Mouse (Mus musculus) adrenal gland (tissue): ENCODE measurements around the gene Eln.

Source experiments
- intact Hi-C: fragments of 180-260 bp; cut with DNase I; formaldehyde crosslinking; loops from one replicate; pipeline ENCODE4 v1.15.1; 2025
- long read RNA-seq, 2 experiments: library from polyadenylated mRNA; unstranded; transcript quantifications; one replicate each; pipeline ENCODE4 v2.0.0; 2020; ENCODE audit warnings: borderline replicate concordance in 1 of 2; ENCODE audit not compliant: insufficient replicate concordance in 1 of 2

Gene Eln
- long read RNA-seq, experiment 1, partial matches to known transcripts, result 2 of 4 reads
- long read RNA-seq, experiment 1, other reads (novel, unspliced or antisense), result 1 of 4 reads
- long read RNA-seq, experiment 2, partial matches to known transcripts, result 2 of 2 reads
- long read RNA-seq, experiment 2, other reads (novel, unspliced or antisense), result 0 of 2 reads

DNA sequence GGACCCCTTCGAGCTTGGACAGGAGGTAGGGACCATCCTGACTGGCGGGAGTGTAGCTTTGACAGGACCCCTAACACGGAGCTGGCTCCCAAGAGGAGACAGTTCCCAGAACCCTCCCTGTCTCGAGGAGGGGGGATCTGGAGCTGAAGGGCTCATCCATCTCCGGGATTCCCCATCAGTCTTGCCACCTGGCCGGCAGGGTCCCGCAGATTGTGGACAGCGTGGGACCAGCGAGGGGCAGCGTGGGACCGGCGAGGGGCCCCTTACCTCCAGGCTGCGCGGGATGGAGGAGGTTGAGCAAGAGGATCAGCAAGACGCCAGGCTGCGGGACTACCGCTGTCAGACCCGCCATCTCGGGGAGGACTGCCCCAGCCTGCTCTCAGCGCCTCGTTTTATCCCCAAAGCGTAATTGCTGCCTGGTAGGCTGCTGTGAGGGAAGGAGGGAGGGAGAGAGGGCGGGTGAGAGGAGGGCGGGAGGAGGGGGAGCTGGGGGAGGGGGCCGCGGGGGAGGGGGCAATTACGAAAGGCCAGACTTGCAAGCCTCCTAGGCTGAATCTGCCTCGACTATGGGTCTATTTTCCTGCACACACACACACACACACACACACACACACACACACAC is at the start of gene Eln:
Gene Eln, minus strand, starts transcription at position 434 of the 622 bp plus-strand sequence.
- intact Hi-C loops, result no loop called here

- intact Hi-C loops, result no loop called here
These were observed 43.2 kb upstream of the Eln start for GRCm38 (mm10) chr5:134790080-134790995.

GRCm38 (mm10) chr5:134788237-134788636 is 41.1 kb upstream of the Eln start:
- intact Hi-C loops, result no loop called here

DNA sequence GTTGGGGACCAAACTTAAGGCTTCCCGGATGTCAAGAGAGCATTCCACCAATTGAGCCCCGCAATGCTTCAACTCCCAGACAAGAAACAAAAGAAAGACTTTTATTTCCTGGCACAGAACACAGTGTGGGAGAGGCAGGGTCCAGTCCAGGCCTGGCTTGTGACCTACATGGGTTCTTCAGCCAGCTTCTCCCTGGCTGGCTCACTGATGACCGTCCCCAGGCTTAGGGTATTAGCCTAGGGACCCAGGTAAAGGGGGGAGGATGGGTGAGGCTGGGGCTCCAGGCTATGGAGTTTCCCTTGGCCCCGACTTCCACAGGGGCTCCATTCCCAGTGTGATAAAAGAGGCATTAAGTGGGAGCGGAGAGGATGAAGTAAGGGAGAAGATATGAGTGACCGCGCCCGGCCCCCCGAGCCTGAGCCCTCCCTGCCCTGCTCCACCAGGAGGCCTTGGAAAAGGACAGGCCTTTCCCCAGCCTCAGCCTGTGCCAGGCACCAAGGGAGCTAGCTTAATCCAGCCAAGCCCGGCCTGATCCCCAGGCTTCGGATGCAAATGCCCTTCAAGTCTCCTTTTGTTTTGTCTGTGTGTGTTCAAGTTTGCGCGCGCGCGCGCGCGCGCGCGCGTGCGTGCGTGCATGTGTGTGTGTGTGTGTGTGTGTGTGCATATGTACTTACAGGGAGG is 38.7 kb upstream of the Eln start:
- intact Hi-C loops, result no loop called here

GRCm38 (mm10) chr5:134783794-134784193 is 36.7 kb upstream of the Eln start:
- intact Hi-C loops, result no loop called here

- intact Hi-C loops, result no loop called here
These were observed 33.8 kb upstream of the Eln start for GRCm38 (mm10) chr5:134780963-134781362.

GRCm38 (mm10) chr5:134780146-134780545 is 33.0 kb upstream of the Eln start:
- intact Hi-C loops, result no loop called here

DNA sequence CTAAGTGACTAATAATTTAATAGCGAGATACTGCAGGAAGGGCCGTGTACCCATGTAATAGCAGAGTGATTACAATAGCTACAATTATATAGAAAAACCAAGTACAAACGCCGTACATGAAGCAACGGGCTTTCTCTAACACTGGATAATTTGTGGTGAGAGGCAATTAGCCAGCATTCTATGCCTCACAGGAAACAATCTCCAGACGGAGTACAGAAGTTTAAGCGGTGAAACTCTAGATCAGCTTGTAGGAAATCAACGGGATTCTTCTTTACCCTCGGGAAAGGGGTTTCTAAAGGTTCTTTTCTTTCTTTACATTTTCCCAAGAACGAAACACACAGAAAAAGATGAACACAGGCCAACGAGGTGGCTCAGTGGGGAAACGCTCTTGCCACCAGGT is 29.4 kb upstream of the Eln start:
- intact Hi-C loops, result no loop called here

GRCm38 (mm10) chr5:134772522-134772921 is 25.4 kb upstream of the Eln start:
- intact Hi-C loops, result no loop called here

- intact Hi-C loops, result no loop called here
These were observed 24.6 kb upstream of the Eln start for GRCm38 (mm10) chr5:134771750-134772149.

GRCm38 (mm10) chr5:134769181-134769580 is 22.1 kb upstream of the Eln start:
- intact Hi-C loops, result no loop called here

DNA sequence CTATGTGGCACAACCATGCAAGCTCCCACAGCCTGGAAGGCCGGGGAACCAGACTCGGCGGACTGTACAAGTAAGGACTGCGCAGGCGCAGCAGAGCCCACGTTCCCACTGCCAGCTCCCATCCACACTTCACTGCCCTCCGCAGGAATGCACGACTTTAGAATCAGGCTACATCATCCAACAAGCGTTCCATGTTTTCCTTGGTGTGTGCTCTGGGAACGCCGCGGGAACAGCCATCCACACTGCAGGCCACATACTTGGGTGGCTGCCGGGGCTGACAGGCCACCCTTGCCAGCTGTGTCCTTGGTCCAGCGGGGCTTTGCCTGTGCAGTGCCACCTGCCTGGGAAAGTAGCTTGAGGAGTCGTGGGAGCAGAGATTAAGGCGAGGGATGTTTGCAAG is 18.3 kb upstream of the Eln start:
- intact Hi-C loops, result no loop called here

DNA sequence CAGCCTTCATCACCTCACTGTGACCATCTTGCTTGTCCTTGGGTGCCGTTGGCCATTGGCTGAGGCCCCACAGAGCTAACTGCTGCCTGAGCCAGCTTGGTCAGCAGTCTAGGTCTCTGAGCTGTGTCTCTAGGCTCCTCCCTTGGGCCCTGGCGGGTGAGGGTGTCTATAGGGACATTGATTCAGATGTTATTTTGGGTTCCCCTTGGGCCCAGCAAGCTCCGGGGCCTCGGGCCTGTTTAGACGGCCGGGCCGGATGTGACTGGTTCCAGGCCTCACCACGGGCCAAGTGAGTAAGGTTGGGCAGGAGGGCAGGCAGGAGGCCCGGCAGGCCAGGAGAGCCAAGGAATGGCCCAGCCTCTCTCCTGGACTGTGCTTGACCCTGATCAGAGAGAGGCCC is 16.2 kb upstream of the Eln start:
- intact Hi-C loops, result no loop called here

GRCm38 (mm10) chr5:134761409-134762124 is 14.4 kb upstream of the Eln start:
- intact Hi-C loops, result no loop called here

GRCm38 (mm10) chr5:134756031-134756430 is 8.9 kb upstream of the Eln start:
- intact Hi-C loops, result no loop called here

GRCm38 (mm10) chr5:134754096-134754495 is 7.0 kb upstream of the Eln start:
- intact Hi-C loops, result no loop called here

DNA sequence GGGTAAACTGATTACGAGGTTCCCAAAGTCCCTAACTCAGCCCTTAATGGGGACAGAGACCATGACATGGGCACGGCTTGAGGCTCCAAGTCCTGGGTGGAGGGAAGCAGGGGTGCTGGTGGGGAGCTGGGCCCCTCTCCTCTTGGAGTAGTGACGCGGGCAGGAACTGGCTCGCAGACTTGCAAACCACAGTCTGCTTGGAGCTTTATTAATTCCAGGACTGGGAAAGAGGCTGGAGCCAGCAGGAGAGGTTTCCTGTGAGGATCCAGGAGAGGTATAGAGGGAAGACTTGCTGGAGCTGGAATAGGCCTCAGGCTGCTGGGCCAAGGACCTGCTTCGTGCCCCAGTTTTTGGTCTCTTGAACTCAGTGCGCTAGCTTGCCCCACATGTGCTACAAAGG is 3.3 kb upstream of the Eln start:
- intact Hi-C loops, result no loop called here

GRCm38 (mm10) chr5:134747947-134748618 is 960 bp upstream of the Eln start:
- intact Hi-C loops, result loop anchor here (1.0 kb wide), 1 partner anchor 153 kb away; no protein-coding TSS in a partner anchor

- intact Hi-C loops, result no loop called here
These were observed 380 bp upstream of the Eln start for GRCm38 (mm10) chr5:134747512-134747893.

DNA sequence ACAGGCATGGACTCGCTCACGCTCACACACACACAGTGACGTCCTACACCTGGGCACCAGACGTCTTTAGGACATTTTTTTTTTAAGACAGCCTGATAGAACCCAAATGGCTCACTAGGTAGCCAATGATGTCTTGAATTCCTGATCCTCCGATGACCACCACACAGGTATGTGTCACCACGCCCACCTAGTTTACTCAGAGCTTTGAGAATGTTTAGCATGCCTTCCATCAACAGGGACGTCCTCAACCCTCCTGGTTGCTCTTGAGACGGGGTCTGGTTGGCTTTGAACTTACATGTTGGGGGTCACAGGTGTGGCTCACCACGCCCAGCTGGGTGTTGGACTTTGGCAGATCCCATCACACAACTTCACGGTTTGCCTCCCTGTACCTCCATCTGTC is 922 bp downstream of the Eln start:
- intact Hi-C loops, result no loop called here

- intact Hi-C loops, result no loop called here
These were observed 1.3 kb downstream of the Eln start for GRCm38 (mm10) chr5:134745801-134746200.
